Mouse (Mus musculus): Measurements from ENCODE around the gene Arhgap9.
A peak's percentile ranks its signal among the peaks of the same experiment; 100 is the strongest.

The Arhgap9 gene

GRCm38 (mm10) chr10:127343029-127343428 lies 21.3 kb downstream of the Arhgap9 start:
- DNase-seq (ENCODE audit: low spot score), result no peak

- no peak for DNase-seq (ENCODE audit: low spot score)
Observed at GRCm38 (mm10) chr10:127346173-127346572, 24.4 kb downstream of the Arhgap9 start.

- DNase-seq (ENCODE audit: low spot score), result no peak
Observed at GRCm38 (mm10) chr10:127348957-127349356, 27.2 kb downstream of the Arhgap9 start.

DNA sequence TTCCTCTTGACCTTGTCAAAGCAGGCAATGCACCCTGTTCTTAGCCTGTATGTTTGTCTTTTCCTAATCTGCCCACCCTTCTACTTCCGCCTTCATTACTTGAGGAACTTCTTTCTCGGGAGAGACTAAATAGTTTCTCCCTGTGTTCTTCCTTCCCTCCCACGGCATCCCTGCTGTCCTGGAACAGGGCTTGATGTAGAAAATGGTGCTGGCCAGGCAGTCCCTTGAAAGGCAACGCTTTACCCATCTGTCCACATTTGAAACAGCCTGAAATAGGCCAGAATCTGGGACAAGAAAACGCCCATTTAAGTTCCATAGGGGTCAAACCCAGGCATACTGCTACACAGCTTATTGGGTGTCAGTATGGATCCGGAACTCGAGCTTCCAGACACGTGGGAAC lies 28.0 kb downstream of the Arhgap9 start:
- DNase-seq (ENCODE audit: low spot score), result no peak

DNA sequence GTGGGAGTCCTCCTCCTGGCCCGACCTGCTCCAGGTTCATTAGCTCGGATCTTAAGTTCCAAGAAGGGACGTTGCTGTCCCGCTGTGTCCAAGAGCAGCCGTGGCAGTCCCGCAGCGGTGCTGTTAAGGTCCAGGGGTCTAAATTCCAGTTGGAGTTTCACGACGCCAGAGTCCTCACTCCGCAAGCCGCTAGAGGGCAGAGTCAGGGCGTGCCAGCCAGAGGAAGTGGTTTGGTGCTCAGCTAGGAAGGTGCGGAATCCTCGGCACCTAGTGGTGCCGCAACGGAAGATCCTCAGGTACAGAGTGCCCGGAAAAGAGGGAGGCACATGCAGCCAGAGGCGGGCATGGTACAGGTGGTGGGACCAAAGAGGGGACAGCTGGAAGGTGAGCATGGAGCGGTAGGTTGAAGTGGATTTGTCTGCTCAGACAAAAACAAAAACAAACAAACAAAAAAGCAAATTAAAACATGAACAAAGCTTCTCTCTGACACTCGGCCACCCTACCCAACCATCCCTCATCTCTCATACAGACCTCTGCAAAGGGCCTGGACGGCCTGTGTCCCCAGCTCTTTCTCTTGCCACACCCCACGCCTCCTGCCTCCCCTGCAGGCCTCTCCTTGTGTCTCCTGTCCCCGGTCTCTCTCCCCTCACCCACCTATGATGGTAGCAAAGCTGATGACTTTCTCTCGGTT lies 29.0 kb downstream of the Arhgap9 start:
- DNase-seq (ENCODE audit: low spot score), result peak; percentile 74

- no peak for DNase-seq (ENCODE audit: low spot score)
Observed at GRCm38 (mm10) chr10:127351285-127351595, 29.5 kb downstream of the Arhgap9 start.

DNA sequence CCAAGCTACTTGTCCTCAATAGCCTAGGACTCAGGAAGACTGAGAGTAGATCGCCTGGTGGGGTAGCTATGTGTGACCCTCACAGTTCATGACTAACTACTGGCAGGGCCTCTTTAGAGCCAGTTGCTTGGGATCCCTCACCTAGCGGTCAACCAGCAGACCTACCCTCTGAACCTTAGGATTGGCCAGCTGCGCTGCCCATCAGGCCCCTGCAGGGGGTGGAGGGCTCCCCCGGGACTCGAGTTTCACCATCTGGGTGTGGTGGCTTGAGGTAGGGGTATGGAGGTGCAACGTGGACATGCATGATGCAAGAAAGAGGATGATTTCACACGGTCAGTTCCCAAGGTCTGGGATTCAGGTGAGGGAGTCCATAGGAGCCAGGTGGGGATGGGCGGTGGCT lies 30.0 kb downstream of the Arhgap9 start:
- no peak for DNase-seq (ENCODE audit: low spot score)

DNA sequence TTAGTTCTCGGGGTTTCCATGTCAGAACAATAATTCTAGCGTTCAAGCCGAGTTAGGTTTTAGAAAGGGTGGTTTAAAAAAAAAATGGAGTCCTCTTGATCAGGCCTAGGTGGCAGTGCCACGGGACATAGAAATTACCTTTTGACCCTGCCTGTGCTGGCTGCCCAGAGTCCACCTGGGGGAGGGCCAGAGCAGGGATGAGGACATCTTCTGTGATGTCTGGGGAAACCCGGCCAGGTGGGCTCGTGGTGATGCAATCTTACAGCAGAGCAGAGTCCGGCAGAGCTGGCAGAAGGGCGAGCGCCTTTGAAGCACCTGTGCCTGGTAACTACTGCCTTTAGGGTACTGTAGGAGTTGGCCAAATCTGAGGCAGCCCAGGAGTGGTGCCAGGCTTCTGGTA lies 30.4 kb downstream of the Arhgap9 start:
- DNase-seq (ENCODE audit: low spot score), result no peak

DNA sequence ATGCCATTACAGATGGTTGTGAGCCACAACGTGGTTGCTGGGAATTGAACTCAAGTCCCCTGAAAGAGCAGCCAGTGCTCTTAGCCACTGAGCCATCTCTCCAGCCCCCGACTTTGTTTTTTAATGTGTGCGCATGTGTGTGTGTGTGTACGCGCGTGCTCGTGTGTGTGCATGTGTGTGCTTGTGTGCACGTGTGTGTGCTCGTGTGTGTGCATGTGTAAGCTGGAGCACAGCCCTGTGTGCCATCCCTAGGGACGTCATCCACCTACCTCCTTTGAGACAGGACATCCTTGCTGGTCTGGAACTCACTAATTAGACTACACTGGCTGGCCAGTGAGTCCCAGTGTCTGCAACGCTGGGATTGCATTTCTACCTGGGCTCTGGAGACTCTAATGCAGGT lies 31.0 kb downstream of the Arhgap9 start:
- no peak for DNase-seq (ENCODE audit: low spot score)

- DNase-seq (ENCODE audit: low spot score), result no peak
Observed at GRCm38 (mm10) chr10:127353909-127354895, 32.4 kb downstream of the Arhgap9 start, which contains the start of gene Inhbe. Gene Inhbe (minus strand): TSS chr10:127354411.

GRCm38 (mm10) chr10:127355336-127355735 lies 33.6 kb downstream of the Arhgap9 start:
- no peak for DNase-seq (ENCODE audit: low spot score)

DNA sequence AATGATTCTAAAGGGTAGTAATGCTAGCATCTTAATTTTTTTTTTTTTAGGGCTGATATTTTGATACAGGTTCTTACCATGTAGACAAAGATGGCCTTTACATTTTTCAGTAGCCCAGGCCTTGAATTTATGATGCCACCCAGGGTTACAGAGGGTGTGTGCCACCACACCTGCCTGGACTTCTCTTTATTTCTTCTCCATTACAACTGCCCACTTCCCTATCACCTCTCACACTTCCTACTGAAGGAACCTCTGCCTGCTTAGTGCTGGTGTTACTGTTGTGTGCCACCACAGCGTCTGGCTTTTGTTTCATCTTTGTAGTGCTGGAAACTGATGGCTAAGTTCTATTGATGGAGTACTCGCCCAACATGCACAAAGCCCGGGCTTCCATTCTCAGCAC lies 39.0 kb downstream of the Arhgap9 start:
- DNase-seq (ENCODE audit: low spot score), result no peak

GRCm38 (mm10) chr10:127367116-127367515 lies 45.4 kb downstream of the Arhgap9 start:
- DNase-seq (ENCODE audit: low spot score), result no peak

GRCm38 (mm10) chr10:127368273-127368672 lies 46.5 kb downstream of the Arhgap9 start:
- no peak for DNase-seq (ENCODE audit: low spot score)

GRCm38 (mm10) chr10:127369834-127370820 lies 48.4 kb downstream of the Arhgap9 start, which contains the start of gene Inhbc:
Gene Inhbc (minus strand): TSS chr10:127370431.
- no peak for DNase-seq (ENCODE audit: low spot score)

- no peak for DNase-seq (ENCODE audit: low spot score)
Observed at GRCm38 (mm10) chr10:127371023-127371422, 49.3 kb downstream of the Arhgap9 start.

- DNase-seq (ENCODE audit: low spot score), result no peak
Observed at GRCm38 (mm10) chr10:127377700-127378099, 55.9 kb downstream of the Arhgap9 start.

Measured in ovary, postnatal 36 days (tissue).